Mouse (Mus musculus) Muller cell, postnatal 12 days (primary cell): ENCODE results near the gene Tra2b.
"Not testable (repeated sequence)": the region's sequence is repeated elsewhere in the genome, so short reads cannot be mapped to it uniquely, and the experiment has no call there.

Source experiments
- DNase-seq: peaks from one replicate; pipeline ENCODE4 v3.0.0-alpha.2; 2015; ENCODE audit errors: inconsistent ontology term

The Tra2b gene

GRCm38 (mm10) chr16:22242239-22242866 lies 23.5 kb downstream of the Tra2b start:
- DNase-seq = no peak

GRCm38 (mm10) chr16:22241376-22242238 lies 24.2 kb downstream of the Tra2b start:
- no peak for DNase-seq

- DNase-seq = no peak
Observed at GRCm38 (mm10) chr16:22240856-22241255, 24.9 kb downstream of the Tra2b start.

GRCm38 (mm10) chr16:22239978-22240377 lies 25.8 kb downstream of the Tra2b start:
- DNase-seq = no peak

GRCm38 (mm10) chr16:22238928-22239620 lies 26.7 kb downstream of the Tra2b start:
- DNase-seq = no peak

- not testable (repeated sequence) for DNase-seq
Observed at GRCm38 (mm10) chr16:22238402-22238801, 27.4 kb downstream of the Tra2b start.

- no peak for DNase-seq
Observed at GRCm38 (mm10) chr16:22236814-22237213, 29.0 kb downstream of the Tra2b start.

GRCm38 (mm10) chr16:22234535-22234934 lies 31.3 kb downstream of the Tra2b start:
- DNase-seq = peak; percentile 72

GRCm38 (mm10) chr16:22230276-22230675 lies 35.5 kb downstream of the Tra2b start:
- not testable (repeated sequence) for DNase-seq

- no peak for DNase-seq
Observed at GRCm38 (mm10) chr16:22203501-22203900, 62.3 kb downstream of the Tra2b start.

- DNase-seq = no peak
Observed at GRCm38 (mm10) chr16:22201858-22202257, 63.9 kb downstream of the Tra2b start.

- DNase-seq = no peak
Observed at GRCm38 (mm10) chr16:22200476-22200875, 65.3 kb downstream of the Tra2b start.
